Mouse (Mus musculus) urinary bladder, postnatal 25 days (tissue): ENCODE data around the gene Exoc2.

Source experiments
- DNase-seq: peaks from one replicate; pipeline ENCODE4 v3.0.0; 2022; ENCODE audit warnings: low spot score

Exoc2 gene

GRCm38 (mm10) chr13:30817436-30817835 is 156.5 kb downstream of the Exoc2 start:
- no peak for DNase-seq

GRCm38 (mm10) chr13:30814256-30814655 is 159.6 kb downstream of the Exoc2 start:
- DNase-seq = no peak

- no peak for DNase-seq
Observed at GRCm38 (mm10) chr13:30813464-30813863, 160.4 kb downstream of the Exoc2 start.

- DNase-seq = no peak
Observed at GRCm38 (mm10) chr13:30809240-30809639, 164.7 kb downstream of the Exoc2 start.

GRCm38 (mm10) chr13:30802336-30802955 is 171.4 kb downstream of the Exoc2 start:
- DNase-seq = no peak

- no peak for DNase-seq
Observed at GRCm38 (mm10) chr13:30801886-30802285, 172.0 kb downstream of the Exoc2 start.

- DNase-seq = no peak
Observed at GRCm38 (mm10) chr13:30795960-30796359, 177.9 kb downstream of the Exoc2 start.

GRCm38 (mm10) chr13:30793616-30794015 is 180.3 kb downstream of the Exoc2 start:
- DNase-seq = no peak

GRCm38 (mm10) chr13:30793196-30793595 is 180.7 kb downstream of the Exoc2 start:
- DNase-seq = no peak

GRCm38 (mm10) chr13:30792741-30793140 is 181.2 kb downstream of the Exoc2 start:
- DNase-seq = no peak

GRCm38 (mm10) chr13:30792308-30792707 is 181.6 kb downstream of the Exoc2 start:
- DNase-seq = no peak

- DNase-seq = no peak
Observed at GRCm38 (mm10) chr13:30790016-30790415, 183.9 kb downstream of the Exoc2 start.

GRCm38 (mm10) chr13:30788421-30788820 is 185.5 kb downstream of the Exoc2 start:
- no peak for DNase-seq

GRCm38 (mm10) chr13:30787960-30788359 is 185.9 kb downstream of the Exoc2 start:
- no peak for DNase-seq

GRCm38 (mm10) chr13:30787556-30787955 is 186.3 kb downstream of the Exoc2 start:
- DNase-seq = no peak

GRCm38 (mm10) chr13:30787036-30787320 is 186.9 kb downstream of the Exoc2 start:
- no peak for DNase-seq

- DNase-seq = no peak
Observed at GRCm38 (mm10) chr13:30786235-30787035, 187.5 kb downstream of the Exoc2 start.

- DNase-seq = no peak
Observed at GRCm38 (mm10) chr13:30785423-30786040, 188.4 kb downstream of the Exoc2 start.

- no peak for DNase-seq
Observed at GRCm38 (mm10) chr13:30782419-30782818, 191.5 kb downstream of the Exoc2 start.

GRCm38 (mm10) chr13:30781905-30782304 is 192.0 kb downstream of the Exoc2 start:
- no peak for DNase-seq

GRCm38 (mm10) chr13:30777678-30778179 is 196.2 kb downstream of the Exoc2 start:
- DNase-seq = no peak

GRCm38 (mm10) chr13:30776021-30776420 is 197.9 kb downstream of the Exoc2 start:
- DNase-seq = no peak

GRCm38 (mm10) chr13:30767477-30768127 is 206.3 kb downstream of the Exoc2 start:
- DNase-seq = no peak
